Mouse (Mus musculus) monocyte, adult 5-6 weeks (primary cell): ENCODE results near the gene Lzts2. TPM values are rescaled to one million over a fixed set of nuclear protein-coding genes. Genes with fewer than 3 reads are reported as not detected.

Experiments
- ATAC-seq: fragments of 153-309, 156-312 bp; replicated peaks from 2 replicates; pipeline ENCODE4 v1.8.0; 2017; ENCODE audit warnings: mild to moderate bottlenecking; ENCODE audit not compliant: low TSS enrichment, insufficient number of reproducible peaks, severe bottlenecking, poor library complexity, low FRiP score
- total RNA-seq: library from RNA; stranded (forward); fragments of 200-1000, 200-491, 200-594 nt; gene quantifications from 3 replicates; pipeline ENCODE4 v1.2.3, GENCODE M21; 2017

Lzts2 gene
- total RNA-seq, 1 experiment from 2014 or later = not detected

GRCm38 (mm10) chr19:45045236-45045635, 31.0 kb downstream of the Lzts2 start:
- no peak for ATAC-seq

DNA sequence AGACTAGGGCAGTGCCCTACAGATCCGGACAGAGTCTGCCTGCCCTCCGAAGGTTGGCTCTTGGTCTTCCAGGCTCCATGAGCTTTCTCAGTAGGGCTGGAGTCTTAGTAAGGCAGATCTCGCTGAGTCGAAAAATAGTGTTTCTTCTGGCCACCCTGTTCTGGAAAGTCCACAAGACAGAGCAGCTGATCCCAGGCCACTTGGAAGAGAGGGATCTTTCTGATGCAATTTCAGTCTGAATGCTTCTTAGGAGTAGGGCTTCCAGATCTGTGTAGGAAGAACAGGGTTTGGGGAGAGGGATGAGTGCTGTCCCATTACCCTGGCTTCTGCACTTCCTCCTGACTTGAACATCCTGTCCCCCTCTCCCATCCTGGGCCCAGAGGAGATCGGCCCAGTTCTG, 31.4 kb downstream of the Lzts2 start, which contains the start of gene Pdzd7:
Gene Pdzd7 (minus strand): TSS at position 67 of the 400 bp plus-strand sequence.
- no peak for ATAC-seq

GRCm38 (mm10) chr19:45046523-45047321, 32.5 kb downstream of the Lzts2 start:
- no peak for ATAC-seq

DNA sequence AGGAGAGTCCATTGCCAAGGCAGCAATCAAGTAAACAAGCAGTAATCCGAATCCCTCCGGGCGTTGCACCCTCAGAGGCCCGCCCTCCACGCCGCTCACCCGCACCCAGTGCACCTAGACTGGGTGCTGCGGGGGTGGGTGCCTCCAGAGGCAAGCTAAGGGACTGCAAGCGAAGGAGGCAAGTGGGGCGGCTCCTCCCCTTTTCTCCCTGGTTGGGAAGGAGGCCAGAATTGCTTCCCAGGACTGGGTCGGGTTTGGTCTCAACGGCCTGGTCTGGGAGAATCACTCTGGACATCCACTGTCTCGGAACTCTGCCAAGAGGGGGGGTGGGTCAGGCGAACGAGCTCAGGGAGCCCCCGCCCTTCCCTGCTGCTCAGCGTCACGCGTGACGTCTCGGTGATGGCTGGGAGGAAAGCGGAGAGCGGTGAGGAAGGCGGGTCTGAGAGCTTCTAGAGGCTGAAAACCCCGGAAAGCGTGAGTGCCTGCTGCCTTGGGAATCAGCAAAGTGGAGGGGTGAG, 33.3 kb downstream of the Lzts2 start, which contains the start of gene Sfxn3:
Gene Sfxn3 (plus strand): TSS at position 87 of the 518 bp plus-strand sequence.
- ATAC-seq = peak; percentile 70

- peak; percentile 78 for ATAC-seq
These were observed 33.9 kb downstream of the Lzts2 start for GRCm38 (mm10) chr19:45047935-45048643.

DNA sequence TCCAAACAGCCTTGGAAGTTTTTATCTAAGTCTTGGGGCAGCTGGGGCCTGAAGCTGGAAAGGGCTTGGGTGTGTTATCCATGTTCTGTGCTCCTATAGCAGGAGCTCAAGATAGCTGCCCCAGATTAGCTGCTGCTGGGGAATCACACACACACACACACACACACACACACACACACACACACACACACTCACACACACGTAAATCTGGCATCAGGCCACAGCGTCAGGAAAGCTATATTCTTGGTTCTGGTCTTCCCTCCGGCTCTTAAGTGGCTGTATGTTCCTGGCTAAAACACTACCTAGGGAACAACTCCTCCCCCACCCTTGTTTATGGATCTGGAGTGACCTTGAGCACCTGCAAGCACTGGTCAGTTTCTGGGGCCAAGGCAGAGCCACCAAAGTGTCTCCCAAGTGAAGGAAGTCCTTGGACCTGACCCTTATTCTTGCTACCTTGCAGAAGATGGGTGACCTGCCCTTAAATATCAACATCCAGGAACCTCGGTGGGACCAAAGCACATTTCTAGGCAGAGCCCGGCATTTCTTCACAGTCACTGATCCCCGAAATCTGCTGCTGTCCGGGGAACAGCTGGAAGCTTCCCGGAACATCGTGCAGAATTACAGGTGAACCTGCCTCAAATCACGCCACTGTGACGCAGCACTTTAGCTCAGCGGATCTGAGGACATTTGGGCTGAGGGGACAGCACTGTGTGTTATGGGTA, 34.6 kb downstream of the Lzts2 start:
- ATAC-seq = no peak

DNA sequence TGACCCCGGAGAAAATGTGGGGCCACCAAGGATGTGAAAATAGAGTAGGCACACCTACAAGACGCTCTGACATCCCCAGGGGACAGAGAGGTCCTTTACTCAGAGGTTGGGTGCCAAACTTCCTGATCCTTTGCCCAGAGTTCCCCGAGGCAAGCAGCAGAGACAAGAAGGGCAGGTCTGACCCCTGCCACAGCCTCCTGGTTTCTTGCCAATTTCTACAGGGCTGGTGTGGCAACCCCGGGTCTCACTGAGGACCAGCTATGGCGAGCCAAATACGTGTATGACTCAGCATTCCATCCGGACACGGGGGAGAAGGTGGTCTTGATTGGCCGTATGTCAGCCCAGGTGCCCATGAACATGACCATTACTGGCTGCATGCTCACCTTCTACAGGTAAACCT, 35.3 kb downstream of the Lzts2 start:
- ATAC-seq = no peak

GRCm38 (mm10) chr19:45053451-45053850, 39.2 kb downstream of the Lzts2 start:
- no peak for ATAC-seq

DNA sequence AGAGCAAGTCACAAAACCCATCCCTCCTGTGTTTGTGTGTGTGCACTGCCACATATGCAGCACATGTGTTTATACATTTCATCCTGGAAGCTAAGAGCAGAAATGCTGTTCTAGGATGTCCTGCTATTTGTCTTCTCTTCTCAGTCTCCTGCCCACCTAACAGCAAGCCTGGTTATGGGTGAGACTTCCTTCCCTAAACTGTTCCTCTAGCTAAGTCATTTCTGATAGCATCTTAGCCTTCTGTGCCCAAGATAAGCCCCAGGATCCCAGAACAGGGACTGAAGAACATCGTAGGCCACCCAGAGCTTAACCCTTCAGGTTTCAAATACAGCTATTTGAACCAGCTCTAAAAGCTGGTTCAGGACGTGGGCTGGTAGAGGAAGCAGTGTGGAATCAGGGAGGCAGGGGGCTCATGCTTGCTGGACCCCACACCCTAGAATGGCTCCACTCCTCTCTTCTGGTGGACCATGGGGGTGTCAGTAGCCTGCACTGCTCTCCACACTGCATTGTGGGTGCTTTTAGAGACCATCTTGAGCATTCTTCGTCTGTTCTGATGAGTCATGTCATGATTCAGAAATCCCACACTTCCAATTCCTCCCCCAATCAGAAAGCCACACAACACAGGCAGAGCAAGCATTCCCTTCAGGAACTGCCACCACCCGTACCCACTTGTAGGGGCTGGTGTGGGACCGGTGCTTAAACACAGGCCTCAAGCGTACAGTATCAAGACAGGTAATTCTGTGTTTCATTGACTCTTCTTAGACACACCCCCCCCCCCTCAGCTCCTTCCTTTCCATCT, 40.9 kb downstream of the Lzts2 start:
- no peak for ATAC-seq

DNA sequence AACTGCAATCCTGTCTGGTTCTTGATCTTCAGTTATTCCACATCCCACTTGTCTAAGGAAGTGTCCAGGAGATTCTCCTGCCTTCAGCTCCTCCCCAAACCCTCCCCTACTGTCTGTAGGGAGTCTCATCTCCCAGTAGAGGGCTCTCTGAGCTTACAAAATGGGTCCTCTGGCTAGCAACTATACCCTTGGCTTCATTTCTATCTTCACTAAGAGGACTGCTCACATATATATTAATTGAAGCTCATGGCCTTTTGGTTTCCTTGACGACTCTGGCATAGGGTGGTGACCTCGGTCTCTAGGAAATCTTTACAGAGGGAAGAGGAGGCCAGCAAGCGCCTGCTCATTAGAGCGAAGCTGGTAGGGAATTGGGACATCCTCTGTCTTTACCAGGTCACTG, 42.1 kb downstream of the Lzts2 start:
- ATAC-seq = peak; percentile 45

GRCm38 (mm10) chr19:45056908-45057698, 42.9 kb downstream of the Lzts2 start:
- ATAC-seq = no peak

- no peak for ATAC-seq
These were observed 43.5 kb downstream of the Lzts2 start for GRCm38 (mm10) chr19:45057724-45058112.

GRCm38 (mm10) chr19:45058113-45058839, 44.1 kb downstream of the Lzts2 start:
- peak; percentile 90 for ATAC-seq

DNA sequence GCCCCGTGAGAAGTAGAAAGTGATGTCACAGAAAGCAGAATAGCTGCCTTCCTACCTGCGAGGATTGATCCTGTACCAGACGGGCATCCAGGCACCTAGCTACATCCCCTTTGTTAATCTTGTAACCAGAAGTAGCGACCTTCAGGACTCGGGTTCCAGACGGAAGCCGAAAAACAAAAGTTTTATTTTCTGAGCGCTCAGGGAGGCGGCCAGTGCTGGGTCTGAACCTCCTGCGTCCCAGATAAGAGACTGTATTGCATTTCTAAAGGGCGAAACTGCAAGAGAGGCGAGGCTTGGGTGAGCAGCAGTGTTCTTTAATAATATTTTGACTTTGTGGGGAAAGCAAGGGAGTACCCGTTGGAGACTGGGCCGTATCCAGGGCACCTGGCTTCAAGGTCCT, 44.6 kb downstream of the Lzts2 start:
- no peak for ATAC-seq

GRCm38 (mm10) chr19:45063565-45064292, 49.5 kb downstream of the Lzts2 start:
- peak; percentile 80 for ATAC-seq

- ATAC-seq = no peak
These were observed 51.0 kb downstream of the Lzts2 start for GRCm38 (mm10) chr19:45065226-45065625.
